Mouse (Mus musculus) ES-Bruce4 (cell line): ENCODE results near the gene 2310034G01Rik. TPM values are rescaled to one million over a fixed set of nuclear protein-coding genes. Genes with fewer than 3 reads are reported as not detected.

ENCODE experiments used
- H3K27ac ChIP-seq: 2 replicates; pipeline ENCODE4 v1.5.1; 2012; ENCODE audit warnings: low read length, inconsistent platforms; ENCODE audit not compliant: insufficient read depth
- H3K27me3 ChIP-seq: 2 replicates; pipeline ENCODE4 v1.6.1; 2012; ENCODE audit warnings: mild to moderate bottlenecking, low read length, inconsistent platforms; ENCODE audit not compliant: control insufficient read depth, poor library complexity, insufficient read depth, severe bottlenecking
- H3K36me3 ChIP-seq: 2 replicates; pipeline ENCODE4 v1.6.1; 2012; ENCODE audit warnings: inconsistent platforms, mild to moderate bottlenecking, low read length, moderate library complexity; ENCODE audit not compliant: control insufficient read depth, poor library complexity, insufficient read depth, severe bottlenecking
- H3K4me1 ChIP-seq: one replicate; pipeline ENCODE4 v1.8.1; 2011; ENCODE audit warnings: low read length; ENCODE audit not compliant: control insufficient read depth, insufficient read depth
- H3K4me3 ChIP-seq: 2 replicates; pipeline ENCODE4 v1.5.1; 2011; ENCODE audit warnings: low read depth, mild to moderate bottlenecking, low read length
- H3K9ac ChIP-seq: 2 replicates; pipeline ENCODE4 v1.6.1; 2012; ENCODE audit warnings: low read depth, mild to moderate bottlenecking, inconsistent platforms; ENCODE audit not compliant: poor library complexity, severe bottlenecking
- H3K9me3 ChIP-seq: replicated peaks from 2 replicates; pipeline ENCODE4 v1.6.1; 2012; ENCODE audit warnings: mild to moderate bottlenecking, low read length, inconsistent platforms; ENCODE audit not compliant: control insufficient read depth, poor library complexity, insufficient read depth, severe bottlenecking
- CTCF ChIP-seq: IDR thresholded peaks from one replicate; pipeline ENCODE4 v1.8.1; 2011; ENCODE audit warnings: low read depth, low read length
- EP300 ChIP-seq: IDR thresholded peaks from 2 replicates; pipeline ENCODE4 v1.6.1; 2011; ENCODE audit warnings: low read depth, low read length; ENCODE audit not compliant: insufficient read depth
- POLR2A ChIP-seq: IDR thresholded peaks from one replicate; pipeline ENCODE4 v1.8.1; 2011; ENCODE audit warnings: low read length; ENCODE audit not compliant: insufficient read depth
- polyA plus RNA-seq: library from polyadenylated mRNA; stranded (reverse); fragments of >200 nt; gene quantifications from 2 replicates; pipeline ENCODE4 v1.2.4, GENCODE M21; 2011; ENCODE audit warnings: low read depth; ENCODE audit not compliant: missing spikeins, insufficient read depth, insufficient read length

2310034G01Rik gene
- polyA plus RNA-seq, 1 experiment = 0.43 TPM

DNA sequence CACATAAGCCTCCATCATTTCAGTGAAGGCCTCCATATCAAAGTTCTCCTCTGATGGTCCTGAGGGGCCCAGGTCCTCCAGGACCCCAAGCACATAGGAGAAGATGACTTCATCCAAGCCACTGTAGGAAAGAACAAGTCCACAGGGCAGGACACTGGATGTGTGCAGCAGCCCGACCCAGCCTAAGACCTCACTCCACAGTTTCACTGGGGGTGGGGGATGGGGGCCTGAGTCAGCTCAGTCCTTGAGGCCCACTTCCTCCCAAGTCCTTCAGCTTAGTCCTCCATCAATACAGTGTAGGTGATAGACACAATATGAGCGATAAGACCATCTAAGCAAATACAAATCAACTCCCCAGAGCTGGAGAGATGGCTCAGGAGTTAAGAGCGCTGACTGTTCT is 18.2 kb downstream of the 2310034G01Rik start:
- H3K4me1 ChIP-seq = no peaks in the 10 kb centered on the region
- H3K36me3 ChIP-seq = no peaks in the 10 kb centered on the region; the same call in 1 of the 2 replicates
- no peaks in the 10 kb centered on the region for H3K27me3 ChIP-seq
- no peak overlapping the region for H3K27ac ChIP-seq
- H3K4me3 ChIP-seq = no peak overlapping the region
- no peaks in the 10 kb centered on the region for H3K9me3 ChIP-seq
- H3K9ac ChIP-seq = no peak overlapping the region
- TF ChIP-seq CTCF (no peak), POLR2A (no peak), EP300 (no peak)

DNA sequence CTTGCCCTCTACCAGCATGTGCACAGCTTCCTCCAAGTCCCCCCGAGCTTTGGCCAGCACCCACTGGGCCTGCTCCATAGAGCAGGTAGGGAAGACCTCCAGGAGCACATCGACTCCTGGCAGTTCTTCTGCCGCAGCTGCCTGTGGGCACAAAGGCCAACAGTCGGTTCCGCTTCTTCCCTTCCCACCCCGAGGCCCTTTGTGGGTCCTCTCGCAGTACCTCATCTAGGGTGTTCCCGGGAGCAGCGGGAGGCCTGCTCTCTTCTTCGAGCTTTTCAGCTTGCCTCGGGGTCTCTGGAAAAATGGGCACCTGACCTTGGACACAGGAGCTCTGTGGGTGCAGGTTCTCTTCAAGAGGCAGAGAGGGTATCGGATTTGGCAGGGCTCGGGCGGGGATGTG is 18.8 kb downstream of the 2310034G01Rik start:
- H3K4me3 ChIP-seq = no peak overlapping the region
- no peak overlapping the region for H3K9ac ChIP-seq
- no peaks in the 10 kb centered on the region for H3K27me3 ChIP-seq
- H3K9me3 ChIP-seq = no peaks in the 10 kb centered on the region
- H3K27ac ChIP-seq = no peak overlapping the region
- no peaks in the 10 kb centered on the region for H3K4me1 ChIP-seq
- TF ChIP-seq EP300 (no peak), CTCF (no peak), POLR2A (no peak)
- no peaks in the 10 kb centered on the region; the same call in 1 of the 2 replicates for H3K36me3 ChIP-seq

GRCm38 (mm10) chr19:46330696-46331095 is 19.4 kb downstream of the 2310034G01Rik start:
- no peak overlapping the region for H3K9ac ChIP-seq
- no peaks in the 10 kb centered on the region for H3K4me1 ChIP-seq
- H3K36me3 ChIP-seq = no peaks in the 10 kb centered on the region; the same call in 1 of the 2 replicates
- H3K4me3 ChIP-seq = no peak overlapping the region
- H3K9me3 ChIP-seq = no peaks in the 10 kb centered on the region
- H3K27ac ChIP-seq = no peak overlapping the region
- TF ChIP-seq CTCF (no peak), EP300 (no peak), POLR2A (no peak)
- H3K27me3 ChIP-seq = no peaks in the 10 kb centered on the region

DNA sequence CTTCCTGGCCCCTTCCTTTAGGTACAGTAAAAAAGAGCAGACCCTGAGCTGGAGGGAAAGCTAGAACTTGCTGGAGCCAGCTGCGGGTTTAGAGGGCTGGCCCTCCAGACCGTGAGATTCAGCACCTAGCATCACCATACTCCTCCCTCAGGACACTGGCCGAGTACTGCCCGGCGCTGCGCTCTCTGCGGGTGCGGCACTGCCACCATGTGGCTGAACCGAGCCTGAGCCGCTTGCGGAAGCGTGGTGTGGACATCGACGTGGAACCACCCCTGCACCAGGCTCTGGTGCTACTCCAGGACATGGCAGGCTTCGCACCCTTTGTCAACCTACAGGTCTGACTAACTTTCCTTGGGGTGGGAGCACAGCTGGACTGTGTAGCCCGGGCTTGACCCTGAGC is 20.2 kb downstream of the 2310034G01Rik start:
- no peaks in the 10 kb centered on the region for H3K27me3 ChIP-seq
- H3K27ac ChIP-seq = no peak overlapping the region
- TF ChIP-seq CTCF = peak; percentile 94
- no peak for TF ChIP-seq EP300
- H3K4me3 ChIP-seq = no peak overlapping the region
- H3K9me3 ChIP-seq = no peaks in the 10 kb centered on the region
- H3K4me1 ChIP-seq = no peaks in the 10 kb centered on the region
- no peak overlapping the region for H3K9ac ChIP-seq
- no peaks in the 10 kb centered on the region; the same call in 1 of the 2 replicates for H3K36me3 ChIP-seq

GRCm38 (mm10) chr19:46329031-46329641 is 21.0 kb downstream of the 2310034G01Rik start:
- no peak overlapping the region for H3K27ac ChIP-seq
- peak overlapping the region; percentile 19 for H3K9ac ChIP-seq
- H3K36me3 ChIP-seq = no peaks in the 10 kb centered on the region; the same call in 1 of the 2 replicates
- TF ChIP-seq CTCF (no peak), POLR2A (no peak), EP300 (no peak)
- H3K9me3 ChIP-seq = no peaks in the 10 kb centered on the region
- no peaks in the 10 kb centered on the region for H3K27me3 ChIP-seq
- no peaks in the 10 kb centered on the region for H3K4me1 ChIP-seq
- peak overlapping the region; percentile 91 for H3K4me3 ChIP-seq
